Mouse (Mus musculus) spleen, adult 2 months (tissue): ENCODE measurements around the gene Dync1li1. TPM values are rescaled to one million over a fixed set of nuclear protein-coding genes. Genes with fewer than 3 reads are reported as not detected.
A peak's percentile ranks its signal among the peaks of the same experiment; 100 is the strongest.
"Not testable (repeated sequence)": the region's sequence is repeated elsewhere in the genome, so short reads cannot be mapped to it uniquely, and the experiment has no call there.

ENCODE experiments used
- DNase-seq, 2 experiments: peaks; one replicate each; pipeline versions ENCODE4 v3.0.0 to v3.0.0-alpha.2; 2012 to 2021; ENCODE audit warnings: low spot score in 2 of 2, low read depth in 1 of 2
- H3K27ac ChIP-seq: fragments of 200-500 bp; 2 replicates; pipeline ENCODE4 v1.5.1; 2012; ENCODE audit warnings: low read length, inconsistent platforms; ENCODE audit not compliant: insufficient read depth
- H3K27me3 ChIP-seq: fragments of 200-500 bp; 2 replicates; pipeline ENCODE4 v1.6.1; 2012; ENCODE audit warnings: mild to moderate bottlenecking, moderate library complexity, low read length, inconsistent platforms; ENCODE audit not compliant: control insufficient read depth, insufficient read depth
- H3K36me3 ChIP-seq: fragments of 200-500 bp; 2 replicates; pipeline ENCODE4 v1.6.1; 2012; ENCODE audit warnings: mild to moderate bottlenecking, low read length, inconsistent platforms; ENCODE audit not compliant: control insufficient read depth, insufficient read depth
- H3K4me1 ChIP-seq: fragments of 200-500 bp; 2 replicates; pipeline ENCODE4 v1.6.1; 2011; ENCODE audit warnings: inconsistent platforms; ENCODE audit not compliant: control insufficient read depth, insufficient read depth, insufficient read length
- H3K4me3 ChIP-seq: fragments of 200-500 bp; 2 replicates; pipeline ENCODE4 v1.5.1; 2011; ENCODE audit warnings: mild to moderate bottlenecking, inconsistent platforms; ENCODE audit not compliant: insufficient read depth, insufficient read length; ENCODE audit errors: extremely low read depth
- CTCF ChIP-seq: fragments of 200-500 bp; IDR thresholded peaks from 2 replicates; pipeline ENCODE4 v1.5.1; 2011; ENCODE audit warnings: mild to moderate bottlenecking, inconsistent platforms; ENCODE audit not compliant: insufficient read depth, insufficient read length, insufficient replicate concordance; ENCODE audit errors: extremely low read depth
- POLR2A ChIP-seq: fragments of 200-500 bp; IDR thresholded peaks from 2 replicates; pipeline ENCODE4 v1.6.1; 2011; ENCODE audit warnings: low read depth, low read length, inconsistent platforms
- WGBS: fragments of 180-500 bp; shearing (Covaris S2); methylation state at CpG from one replicate; pipeline ENCODE4 v1.1.7; 2018; 5-methylcytosine and 5-hydroxymethylcytosine counted together
- polyA plus RNA-seq: library from polyadenylated mRNA; depleted of rRNA; stranded (reverse); fragments of >200 nt; gene quantifications from 2 replicates; pipeline ENCODE4 v1.2.3, GENCODE M21; 2012

Gene Dync1li1
- polyA plus RNA-seq, 1 experiment = 9.8 TPM

DNA sequence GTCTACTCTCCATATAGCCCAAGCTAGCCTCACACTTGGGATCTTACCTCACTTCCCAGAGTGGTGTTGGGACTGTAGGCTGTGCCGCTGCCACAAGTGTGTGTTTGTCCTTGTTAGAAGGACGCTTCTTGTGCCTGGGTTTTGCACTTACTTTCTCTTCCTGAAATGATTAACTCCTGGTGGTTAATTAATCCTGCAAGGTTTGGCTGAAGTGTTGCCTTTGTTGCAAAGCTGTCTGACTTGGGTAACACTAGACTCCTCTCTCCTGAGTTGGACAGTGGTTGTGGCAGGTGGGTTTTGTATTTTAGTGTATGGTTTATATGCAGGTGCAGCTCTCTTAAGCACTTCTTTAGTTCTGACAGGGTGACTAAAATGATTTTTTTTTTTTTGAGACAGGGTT lies 12.4 kb downstream of the Dync1li1 start:
- Histone ChIP-seq H3K27me3 (no peaks in the 10 kb centered on the region), H3K36me3 (peaks cover 5% of the 10 kb centered on the region), H3K27ac (no peak overlapping the region), H3K4me1 (no peaks in the 10 kb centered on the region), H3K4me3 (no peak overlapping the region)
- 77% methylated on average over 2 of the region's 2 CpGs for WGBS
- TF ChIP-seq POLR2A = no peak
- TF ChIP-seq CTCF = no peak
- no peak for DNase-seq

- H3K4me3 ChIP-seq = no peak overlapping the region
- no peaks in the 10 kb centered on the region for H3K4me1 ChIP-seq
- no peak overlapping the region for H3K27ac ChIP-seq
- 95% methylated on average over 4 of the region's 4 CpGs for WGBS
- TF ChIP-seq POLR2A (no peak), CTCF (no peak)
- peaks cover 7% of the 10 kb centered on the region for H3K36me3 ChIP-seq
- no peak for DNase-seq
- H3K27me3 ChIP-seq = no peaks in the 10 kb centered on the region
Observed at GRCm38 (mm10) chr9:114701921-114702320, 13.3 kb downstream of the Dync1li1 start.

DNA sequence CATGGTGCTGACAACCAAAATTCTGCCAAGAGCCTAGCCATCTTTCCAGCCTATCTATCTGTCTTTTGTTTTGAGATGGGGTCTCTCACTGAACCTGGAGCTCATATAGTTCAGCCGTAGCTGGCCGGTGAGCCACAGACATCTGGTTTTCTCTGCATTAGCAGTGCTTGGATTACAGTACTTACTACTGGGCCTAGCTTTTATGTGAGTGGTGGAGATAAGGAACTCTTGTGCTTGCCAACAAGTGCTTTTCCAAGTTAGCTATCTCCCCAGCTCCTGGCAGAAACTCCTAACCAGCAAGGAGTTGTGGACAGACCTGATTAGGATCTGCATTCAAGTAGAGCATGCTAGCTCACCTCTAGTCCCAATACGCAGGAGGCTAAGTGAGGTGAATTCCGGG lies 19.2 kb downstream of the Dync1li1 start:
- DNase-seq = no peak
- Histone ChIP-seq H3K27ac (no peak overlapping the region), H3K27me3 (no peaks in the 10 kb centered on the region), H3K4me3 (no peak overlapping the region), H3K4me1 (no peaks in the 10 kb centered on the region), H3K36me3 (peaks cover 20% of the 10 kb centered on the region)
- TF ChIP-seq POLR2A (no peak), CTCF (no peak)
- 87% methylated on average over 4 of the region's 4 CpGs for WGBS

DNA sequence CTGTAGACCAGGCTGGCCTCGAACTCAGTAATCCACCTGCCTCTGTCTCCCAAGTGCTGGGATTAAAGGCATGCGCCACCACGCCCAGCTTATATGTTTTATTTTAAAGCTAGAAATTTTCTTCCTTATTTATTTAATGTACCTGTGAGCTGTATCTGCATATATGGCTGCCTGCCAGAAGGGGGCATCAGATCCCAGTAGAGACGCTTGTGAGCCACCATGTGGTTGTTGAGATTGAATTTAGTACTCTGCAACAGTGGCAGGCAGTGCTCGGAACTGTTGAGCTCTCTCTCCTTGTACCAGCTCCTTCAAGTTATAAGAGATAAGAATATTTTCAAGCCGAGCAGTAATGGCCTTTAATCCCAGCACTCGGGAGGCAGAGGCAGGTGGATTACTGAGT lies 21.8 kb downstream of the Dync1li1 start:
- Histone ChIP-seq H3K36me3 (peaks cover 32% of the 10 kb centered on the region), H3K4me3 (no peak overlapping the region)
- 80% methylated on average over 7 of the region's 7 CpGs for WGBS

GRCm38 (mm10) chr9:114713481-114713880 lies 24.9 kb downstream of the Dync1li1 start:
- no peaks in the 10 kb centered on the region for H3K27me3 ChIP-seq
- WGBS = 96% methylated on average over 7 of the region's 7 CpGs
- H3K36me3 ChIP-seq = peaks cover 39% of the 10 kb centered on the region
- H3K27ac ChIP-seq = no peak overlapping the region
- no peak overlapping the region for H3K4me3 ChIP-seq
- no peak for DNase-seq
- no peaks in the 10 kb centered on the region for H3K4me1 ChIP-seq
- no peak for TF ChIP-seq CTCF
- TF ChIP-seq POLR2A = no peak

More for the DNA sequence above, 21.8 kb downstream of the Dync1li1 start:
- no peaks in the 10 kb centered on the region for H3K27me3 ChIP-seq
- no peak overlapping the region for H3K27ac ChIP-seq
- no peaks in the 10 kb centered on the region for H3K4me1 ChIP-seq
- peak; percentile 38; the same call in 1 of the 2 replicates for TF ChIP-seq CTCF
- no peak for TF ChIP-seq POLR2A
- DNase-seq = peak in 1 of 2 experiments; percentile 47

DNA sequence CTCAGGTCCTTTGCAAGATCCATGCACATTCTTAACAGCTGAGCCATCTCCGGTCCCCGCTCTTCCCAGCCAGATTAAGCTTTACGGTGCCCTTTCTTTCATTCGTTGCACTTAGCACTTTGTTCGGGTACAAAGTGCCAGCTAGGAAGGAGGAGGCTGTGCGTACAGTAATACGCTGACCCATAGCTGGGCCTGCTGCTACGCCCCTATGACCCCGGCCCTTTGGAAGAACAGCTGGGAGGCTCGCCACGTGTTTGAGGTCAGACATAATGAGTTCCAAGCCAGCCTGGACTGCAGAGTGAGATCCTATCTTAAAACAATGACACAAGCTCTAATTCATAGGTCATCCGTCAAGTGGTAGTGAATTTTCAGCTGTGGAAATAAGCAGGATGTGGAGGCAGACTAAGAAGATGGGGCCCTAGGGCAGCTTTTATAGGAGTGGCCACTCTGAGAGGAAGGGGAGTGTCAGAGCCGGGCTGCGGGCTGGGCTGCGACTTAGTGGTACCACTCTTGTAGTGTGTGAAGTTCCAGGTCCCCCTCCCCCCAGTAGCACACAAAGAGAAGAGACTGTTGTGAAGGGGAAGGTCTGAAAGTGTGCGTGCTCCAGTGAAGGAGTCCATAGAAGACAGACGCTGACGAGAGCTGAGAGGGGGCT lies 28.2 kb downstream of the Dync1li1 start:
- no peak overlapping the region for H3K27ac ChIP-seq

DNA sequence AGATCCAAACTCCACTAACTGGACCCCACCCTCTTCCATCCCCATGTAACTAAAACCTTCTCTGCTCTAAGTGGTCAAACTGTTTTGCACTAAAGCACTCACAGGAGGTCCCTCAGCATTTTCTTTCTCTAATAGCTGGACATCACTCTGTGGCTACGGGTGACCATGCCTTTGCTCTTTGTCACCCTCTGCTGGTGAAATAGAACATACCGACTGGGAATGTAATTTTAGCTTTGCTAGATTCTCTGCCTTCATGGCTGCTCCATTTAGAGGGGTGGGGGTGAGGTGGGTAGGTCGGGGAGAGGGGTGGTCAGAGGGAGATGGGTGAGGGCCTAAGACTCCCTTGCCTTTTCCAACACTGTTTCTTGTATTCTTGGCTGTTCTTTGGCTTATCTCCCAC lies 38.7 kb downstream of the Dync1li1 start:
- WGBS = under 1% methylated on average over 3 of the region's 3 CpGs
- no peak overlapping the region for H3K4me3 ChIP-seq
- TF ChIP-seq POLR2A (no peak), CTCF (peak; percentile 21; the same call in 1 of the 2 replicates)
- no peaks in the 10 kb centered on the region for H3K27me3 ChIP-seq
- no peak overlapping the region for H3K27ac ChIP-seq
- peaks cover 3% of the 10 kb centered on the region; the same call in 1 of the 2 replicates for H3K4me1 ChIP-seq
- no peak for DNase-seq
- peaks cover 13% of the 10 kb centered on the region for H3K36me3 ChIP-seq

More for the DNA sequence above, 28.2 kb downstream of the Dync1li1 start:
- 93% methylated on average over 18 of the region's 18 CpGs for WGBS
- TF ChIP-seq CTCF (no peak), POLR2A (no peak)
- DNase-seq = no peak
- Histone ChIP-seq H3K36me3 (peaks cover 43% of the 10 kb centered on the region), H3K4me3 (no peak overlapping the region), H3K4me1 (no peaks in the 10 kb centered on the region), H3K27me3 (no peaks in the 10 kb centered on the region)

DNA sequence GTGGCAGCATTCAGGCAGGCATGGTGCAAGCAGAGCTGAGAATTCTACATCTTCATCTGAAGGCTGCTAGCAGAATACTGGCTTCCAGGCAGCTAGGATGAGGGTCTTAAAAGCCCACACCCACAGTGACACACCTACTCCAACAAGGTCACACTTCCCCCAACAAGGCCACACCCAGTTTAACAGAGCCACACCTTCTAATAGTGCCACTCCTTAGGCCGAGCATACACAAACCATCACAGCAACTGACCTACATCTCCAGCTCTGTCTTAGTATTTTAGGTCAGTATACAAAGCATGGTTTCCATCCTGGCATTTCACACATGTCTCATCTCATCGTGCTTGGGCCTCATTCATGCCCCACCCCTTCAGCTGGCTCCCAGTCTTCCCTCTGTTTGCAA lies 39.8 kb downstream of the Dync1li1 start:
- 61% methylated on average over 2 of the region's 2 CpGs for WGBS
- not testable (repeated sequence) for DNase-seq, H3K27me3 ChIP-seq

More for the DNA sequence above, 39.8 kb downstream of the Dync1li1 start:
- not testable (repeated sequence) for H3K36me3 ChIP-seq, H3K4me1 ChIP-seq, H3K4me3 ChIP-seq, H3K27ac ChIP-seq
